Mouse (Mus musculus) testis, adult 10 weeks (tissue): ENCODE measurements around the gene Gpr37l1. TPM values are rescaled to one million over a fixed set of nuclear protein-coding genes. Genes with fewer than 3 reads are reported as not detected.

Source experiments
- polyA plus RNA-seq: library from polyadenylated mRNA; stranded (reverse); fragments of 350-450 nt; fragmentation: Illumina TruSeq; extraction: RNeasy Lipid Tissue Mini Kit (QIAGEN cat#74804); gene quantifications from one replicate; pipeline ENCODE4 v1.2.3, GENCODE M21; 2014; ENCODE audit warnings: low read depth, low replicate concordance

Gpr37l1 gene
- not detected for polyA plus RNA-seq

DNA sequence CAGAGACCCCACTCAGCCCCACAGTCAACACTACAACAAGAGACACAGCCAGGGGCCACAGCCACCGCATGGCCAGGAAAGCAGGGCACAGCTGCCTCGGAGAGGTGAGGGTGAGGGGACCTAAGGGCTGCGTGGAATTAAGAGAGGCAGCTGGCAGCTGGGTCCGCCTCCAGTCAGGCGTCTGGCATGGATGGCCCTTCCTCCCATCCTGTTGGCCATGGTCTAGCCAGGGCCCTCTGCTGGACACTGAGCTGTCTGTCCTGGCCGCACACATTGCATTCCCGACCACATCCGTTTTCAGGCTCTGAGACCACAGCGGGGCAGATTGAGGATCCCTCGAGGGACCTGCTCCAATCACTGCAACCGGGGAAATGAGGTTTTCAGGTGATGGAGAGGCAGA lies at the start of gene Gpr37l1:
Gpr37l1 (minus strand) TSS at position 247 of the 400 bp plus-strand sequence.

DNA sequence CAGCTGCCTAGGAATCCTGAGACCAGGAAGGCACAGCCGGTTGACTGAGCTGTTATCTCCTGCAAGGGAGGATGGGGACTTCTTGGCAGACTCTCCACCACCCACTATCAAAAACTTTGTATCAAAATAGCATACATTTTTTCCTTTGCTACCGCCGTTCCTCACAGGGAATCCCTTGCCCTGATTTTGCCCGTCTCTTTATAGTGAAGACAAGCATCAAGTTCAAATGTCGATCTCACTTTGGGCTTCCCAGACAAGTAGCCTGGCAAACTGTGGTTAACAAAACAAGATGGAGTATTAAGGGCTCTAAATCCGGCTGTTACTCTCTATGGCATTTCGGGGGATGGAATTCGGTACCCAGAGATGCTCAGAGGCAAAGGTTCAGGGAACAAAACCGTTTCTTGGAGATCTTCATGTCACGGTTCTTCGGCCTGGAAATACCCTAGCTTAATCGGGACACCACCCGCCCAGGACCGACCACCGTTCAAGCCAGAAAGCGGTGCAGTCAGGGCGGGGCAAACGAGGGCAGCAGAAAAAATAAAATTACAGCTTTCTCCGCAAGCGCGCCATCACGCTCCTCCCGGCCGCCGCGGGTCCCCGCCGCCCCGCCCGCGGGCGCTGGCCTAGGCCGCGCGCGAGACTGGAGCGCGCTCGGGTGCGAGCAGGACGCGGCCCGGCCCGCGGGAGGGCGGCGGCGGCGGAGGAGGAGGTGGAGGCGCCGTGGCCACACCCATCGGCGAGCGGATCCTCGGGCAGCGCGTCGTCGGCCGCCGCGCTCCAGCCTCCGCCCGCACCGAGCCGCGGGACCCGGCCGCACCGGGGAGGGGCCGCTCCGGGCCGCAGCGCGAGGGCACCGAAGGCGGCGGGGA lies 21.2 kb downstream of the Gpr37l1 start, which contains the start of gene Arl8a:
Arl8a (plus strand) TSS at position 748 of the 869 bp plus-strand sequence.

DNA sequence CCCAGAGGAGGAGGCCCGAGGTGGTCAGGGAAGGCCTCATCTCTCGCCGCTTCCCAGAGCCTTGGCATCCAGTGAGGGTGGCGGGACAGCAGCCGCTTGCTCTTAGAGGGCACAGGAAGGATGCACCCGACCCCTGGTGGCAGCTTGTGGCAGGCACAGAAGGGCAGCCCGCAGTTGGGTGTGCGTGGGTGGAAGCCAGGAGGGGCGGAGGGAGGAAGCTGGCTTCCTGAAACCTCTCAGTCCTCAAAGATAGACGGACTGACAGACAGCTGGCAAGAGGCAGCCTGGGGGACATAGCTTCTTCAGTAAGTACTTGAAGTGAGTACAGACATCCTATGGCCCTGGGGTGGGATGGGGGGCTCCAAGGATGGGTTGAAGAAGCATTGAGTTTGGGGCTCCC lies 35.0 kb downstream of the Gpr37l1 start, which contains the start of gene Ptpn7:
Ptpn7 (plus strand) TSS at position 228 of the 400 bp plus-strand sequence.

Other genes with a start within 250 kb of the Gpr37l1 start
- 5.9 TPM for gene Ppp1r12b, start 211.7 kb downstream of the Gpr37l1 start, polyA plus RNA-seq
- 130 TPM for gene Ube2t, start 205.1 kb downstream of the Gpr37l1 start, polyA plus RNA-seq
- gene Lgr6, start 62.4 kb downstream of the Gpr37l1 start, polyA plus RNA-seq, result 2.6 TPM
- 0.90 TPM for gene Ptpn7, start 35.0 kb downstream of the Gpr37l1 start, polyA plus RNA-seq
- gene Arl8a, start 20.9 kb downstream of the Gpr37l1 start, polyA plus RNA-seq, result 6.6 TPM
- not detected for gene Elf3, start 90.9 kb upstream of the Gpr37l1 start, polyA plus RNA-seq
- 13.6 TPM for gene Rnpep, start 116.4 kb upstream of the Gpr37l1 start, polyA plus RNA-seq
- gene Timm17a, start 146.1 kb upstream of the Gpr37l1 start, polyA plus RNA-seq, result 44.9 TPM
- gene Lmod1, start 157.1 kb upstream of the Gpr37l1 start, polyA plus RNA-seq, result 0.46 TPM
- gene Shisa4, start 207.6 kb upstream of the Gpr37l1 start, polyA plus RNA-seq, result not detected